Mouse (Mus musculus): ENCODE results near the gene Atp6v0e2.
"Not testable (repeated sequence)": the region's sequence is repeated elsewhere in the genome, so short reads cannot be mapped to it uniquely, and the experiment has no call there.

Gene Atp6v0e2

GRCm38 (mm10) chr6:48537105-48537954 is at the start of gene Atp6v0e2:
TSS of gene Atp6v0e2 (plus strand) at chr6:48537615.
- DNase-seq, result peak in 1 of 2 experiments; percentile 22

- DNase-seq, result no peak
Observed at GRCm38 (mm10) chr6:48487747-48488725, 49.4 kb upstream of the Atp6v0e2 start.

- DNase-seq, result no peak
Observed at GRCm38 (mm10) chr6:48489741-48490140, 47.7 kb upstream of the Atp6v0e2 start.

GRCm38 (mm10) chr6:48491361-48491760 is 46.1 kb upstream of the Atp6v0e2 start:
- no peak for DNase-seq

GRCm38 (mm10) chr6:48493136-48493730 is 44.2 kb upstream of the Atp6v0e2 start:
- no peak for DNase-seq

- no peak for DNase-seq
Observed at GRCm38 (mm10) chr6:48497521-48497920, 39.9 kb upstream of the Atp6v0e2 start.

GRCm38 (mm10) chr6:48503847-48504240 is 33.6 kb upstream of the Atp6v0e2 start:
- no peak for DNase-seq

- DNase-seq, result peak; percentile 23 to 53
Observed at GRCm38 (mm10) chr6:48504241-48504854, 33.1 kb upstream of the Atp6v0e2 start.

- DNase-seq, result no peak
Observed at GRCm38 (mm10) chr6:48508087-48508486, 29.3 kb upstream of the Atp6v0e2 start.

GRCm38 (mm10) chr6:48510426-48510825 is 27.0 kb upstream of the Atp6v0e2 start:
- no peak for DNase-seq

GRCm38 (mm10) chr6:48511861-48512260 is 25.6 kb upstream of the Atp6v0e2 start:
- DNase-seq, result no peak

- DNase-seq, result not testable (repeated sequence)
Observed at GRCm38 (mm10) chr6:48524882-48525281, 12.5 kb upstream of the Atp6v0e2 start.

- DNase-seq, result no peak
Observed at GRCm38 (mm10) chr6:48527901-48528300, 9.5 kb upstream of the Atp6v0e2 start.

- no peak for DNase-seq
Observed at GRCm38 (mm10) chr6:48529261-48529660, 8.2 kb upstream of the Atp6v0e2 start.

- DNase-seq, result no peak
Observed at GRCm38 (mm10) chr6:48529871-48530440, 7.5 kb upstream of the Atp6v0e2 start.

- no peak for DNase-seq
Observed at GRCm38 (mm10) chr6:48530862-48531261, 6.6 kb upstream of the Atp6v0e2 start.

- no peak for DNase-seq
Observed at GRCm38 (mm10) chr6:48533475-48533874, 3.9 kb upstream of the Atp6v0e2 start.

GRCm38 (mm10) chr6:48534913-48535312 is 2.5 kb upstream of the Atp6v0e2 start:
- no peak for DNase-seq

- DNase-seq, result no peak
Observed at GRCm38 (mm10) chr6:48536091-48536490, 1.3 kb upstream of the Atp6v0e2 start.

GRCm38 (mm10) chr6:48538841-48539737 is 1.7 kb downstream of the Atp6v0e2 start:
- DNase-seq, result peak in 1 of 2 experiments; percentile 58

GRCm38 (mm10) chr6:48539860-48540259 is 2.4 kb downstream of the Atp6v0e2 start:
- DNase-seq, result no peak
